Comparison of ENCODE assay signal across 34 mouse cellular contexts in genomic region chr7:44187936-44188335, GRCm38 (mm10). TPM values are rescaled to one million over a fixed set of nuclear protein-coding genes. Genes with fewer than 3 reads are reported as not detected.
"Had no signal": no experiment of that assay in that cellular context is flagged by ENCODE, and none has a peak within 500 bp of the region (broad histone marks: within the 10 kb centered on the region; RNA-seq: fewer than 3 reads in every experiment).

Klk1b24 (plus strand) TSS chr7:44188236.

RNA-seq across cellular contexts. Expression of gene Klk1b24, which starts in this region (rescaled TPM):
- total RNA-seq: forebrain, postnatal 0 days; gastrocnemius, adult 8-10 months; gastrocnemius, postnatal 14 days; gastrocnemius, postnatal 36 days; heart, adult 18-20 months; heart, adult 8-10 months; heart, postnatal 10 days; heart, postnatal 25 days; heart, postnatal 4 days; layer of hippocampus, adult 18-20 months; layer of hippocampus, adult 8-10 months; layer of hippocampus, postnatal 14 days; layer of hippocampus, postnatal 36 days; left cerebral cortex, adult 18-20 months; left cerebral cortex, adult 8-10 months; left cerebral cortex, postnatal 10 days; left cerebral cortex, postnatal 25 days; left cerebral cortex, postnatal 4 days; liver, adult 2 months had no signal
- polyA plus RNA-seq: forebrain, postnatal 0 days; heart, embryonic 10.5 days; heart, embryonic 12.5 days; heart, embryonic 14.5 days; heart, embryonic 16.5 days; hindbrain, embryonic 10.5 days; hindbrain, embryonic 12.5 days; hindbrain, embryonic 14.5 days; hindbrain, embryonic 16.5 days; inflammation-experienced regulatory T-cells, adult 6 months; intestine, embryonic 15.5 days; intestine, postnatal 0 days; kidney, embryonic 15.5 days; limb, embryonic 11.5 days; limb, embryonic 13.5 days; limb, embryonic 15.5 days; liver, adult 2 months had no signal
